ENCODE assay signal across 8 mouse cellular contexts in genomic region chr11:93098933-93099381, GRCm38 (mm10). TPM values are rescaled to one million over a fixed set of nuclear protein-coding genes. Genes with fewer than 3 reads are reported as not detected.
A peak's percentile ranks its signal among the peaks of the same experiment; 100 is the strongest.
DNase-seq lines count a peak whose midpoint lies in the region; ATAC-seq lines count a peak whose summit lies in the region.

No protein-coding gene starts in this region.

- H3K27me3 ChIP-seq in intestine, embryonic 15.5 days (replicated peaks), result peaks cover 53% of the 10 kb centered on the region
- H3K27me3 ChIP-seq in midbrain, embryonic 15.5 days (replicated peaks), result peaks cover 3% of the 10 kb centered on the region; the same call in 1 of the 2 replicates

- no peak overlapping the region for H3K9ac ChIP-seq in intestine, embryonic 15.5 days
- peak overlapping the region; percentile 54 for H3K9ac ChIP-seq in midbrain, embryonic 15.5 days

- peak; percentile 6 for DNase-seq in adrenal gland, postnatal 14 days
- DNase-seq in adrenal gland, postnatal 25 days, result no peak
- DNase-seq in 3134 (ENCODE audit: extremely low read depth, insufficient read length, low spot score), result peak; percentile 5
- peak; percentile 36 for DNase-seq in embryo, embryonic 9.5 days (ENCODE audit: extremely low spot score)
- DNase-seq in spleen, postnatal 4 days (ENCODE audit: low spot score in 2 of 2), result no peak
- DNase-seq in testis, postnatal 14 days (ENCODE audit: low spot score), result no peak

- ATAC-seq in intestine, embryonic 15.5 days, result 0 out of 2 replicates have a peak, but pooled peaks have one; percentile 8
- ATAC-seq in midbrain, embryonic 15.5 days (replicated peaks), result peak; percentile 68

- no peaks in the 10 kb centered on the region for H3K9me3 ChIP-seq in intestine, embryonic 15.5 days
- H3K9me3 ChIP-seq in midbrain, embryonic 15.5 days, result no peaks in the 10 kb centered on the region

- no peaks in the 10 kb centered on the region for H3K36me3 ChIP-seq in intestine, embryonic 15.5 days
- no peaks in the 10 kb centered on the region for H3K36me3 ChIP-seq in midbrain, embryonic 15.5 days (replicated peaks)

- peaks cover 12% of the 10 kb centered on the region; the same call in 1 of the 2 replicates for H3K4me1 ChIP-seq in intestine, embryonic 15.5 days (replicated peaks)
- peaks cover 29% of the 10 kb centered on the region for H3K4me1 ChIP-seq in midbrain, embryonic 15.5 days

- H3K4me2 ChIP-seq in intestine, embryonic 15.5 days (replicated peaks), result peak overlapping the region; percentile 82
- peak overlapping the region; percentile 92 for H3K4me2 ChIP-seq in midbrain, embryonic 15.5 days

- 1% methylated on average over 37 of the region's 37 CpGs for WGBS in intestine, embryonic 15.5 days
- under 1% methylated on average over 37 of the region's 37 CpGs for WGBS in midbrain, embryonic 15.5 days

- H3K4me3 ChIP-seq in intestine, embryonic 15.5 days (replicated peaks), result peak overlapping the region; percentile 39
- peak overlapping the region; percentile 79 for H3K4me3 ChIP-seq in midbrain, embryonic 15.5 days

- H3K27ac ChIP-seq in intestine, embryonic 15.5 days, result no peak overlapping the region
- H3K27ac ChIP-seq in midbrain, embryonic 15.5 days, result peak overlapping the region; percentile 84

RNA-seq across cellular contexts. Expression of gene Car10, which starts 1.1 kb away (rescaled TPM):
- total RNA-seq in adrenal gland, postnatal 14 days (2021), result 0.37 and 0.60 TPM in 2 replicates
- 0.49 and 1.5 TPM in 2 replicates for total RNA-seq in adrenal gland, postnatal 25 days (2021)
- polyA plus RNA-seq in intestine, embryonic 15.5 days (2015; fragmentation: Nextera tagmentation; extraction: Ambion mirVana), result 0.14 and 0.16 TPM in 2 replicates
- polyA plus RNA-seq in midbrain, embryonic 15.5 days (2015; fragmentation: Nextera tagmentation; extraction: Ambion mirVana), result 41.7 and 47.7 TPM in 2 replicates

Comparison
In these comparisons a context has a peak if more than half of its experiments do, and no peak if none do; other contexts are left out.
1. DNase-seq: peak in adrenal gland, postnatal 14 days (single experiment), 3134 (single experiment) and embryo, embryonic 9.5 days (single experiment); none in adrenal gland, postnatal 25 days (single experiment), spleen, postnatal 4 days (0 of 2) and testis, postnatal 14 days (single experiment).